In genomic region chr16:62729846-62730245, GRCm38 (mm10) we compare ENCODE assay signal across 28 mouse cellular contexts. TPM values are rescaled to one million over a fixed set of nuclear protein-coding genes. Genes with fewer than 3 reads are reported as not detected.
DNase-seq lines count a peak whose midpoint lies in the region; TF ChIP-seq lines count a peak whose summit lies in the region.
"Had no signal": no experiment of that assay in that cellular context is flagged by ENCODE, and none has a peak within 500 bp of the region (broad histone marks: within the 10 kb centered on the region; RNA-seq: fewer than 3 reads in every experiment).

No protein-coding gene starts in this region.

- no peak overlapping the region for H3K4me3 ChIP-seq in layer of hippocampus, adult 2 months
- H3K4me3 ChIP-seq: embryonic facial prominence, embryonic 13.5 days; erythroblast, embryonic 14.5 days; forebrain, embryonic 12.5 days; hindbrain, embryonic 13.5 days; limb, embryonic 13.5 days; liver, embryonic 12.5 days; megakaryocyte, embryonic 14.5 days had no signal

- peak overlapping the region; percentile 20; the same call in 1 of the 2 replicates for H3K27ac ChIP-seq in layer of hippocampus, adult 2 months
- H3K27ac ChIP-seq: embryonic facial prominence, embryonic 13.5 days; forebrain, embryonic 12.5 days; hindbrain, embryonic 13.5 days; limb, embryonic 13.5 days; liver, embryonic 12.5 days; stomach, postnatal 0 days had no signal

- TF ChIP-seq CTCF in layer of hippocampus, adult 2 months (conservative IDR thresholded peaks at IDR 0.05) = no peak

- DNase-seq in layer of hippocampus, adult 2 months (ENCODE audit: low spot score in 2 of 2) = no peak
- no peak for DNase-seq in layer of hippocampus, postnatal 14 days (ENCODE audit: low spot score in 2 of 2)
- peak; percentile 25 for DNase-seq in right cerebral cortex, adult 18-20 months
- no peak for DNase-seq in right cerebral cortex, postnatal 10 days (ENCODE audit: low spot score in 2 of 2)
- DNase-seq in brain, adult 2 months (ENCODE audit: low read depth, low spot score) = peak; percentile 43
- DNase-seq in left cerebral cortex, adult 11 months (ENCODE audit: low spot score) = no peak
- no peak for DNase-seq in kidney, adult 8-10 months
- DNase-seq: adrenal gland, postnatal 25 days; B cell, adult 2 months; cerebellum, adult 18-20 months; cerebellum, postnatal 10 days; gastrocnemius, postnatal 25 days; heart, postnatal 4 days; kidney, adult 9 months; kidney, postnatal 10 days; lung, adult 18-20 months; lung, postnatal 4 days; right cerebral cortex, postnatal 4 days; thymus, adult 18-20 months; thymus, postnatal 25 days had no signal

RNA-seq across cellular contexts. Expression of gene Nsun3, which starts 56.8 kb away (rescaled TPM):
- total RNA-seq in layer of hippocampus, adult 2 months (2021) = 10 to 100 TPM; 10.4 to 12.0 TPM
- total RNA-seq in layer of hippocampus, postnatal 14 days (2021) = 10 to 100 TPM; 10.3 to 14.8 TPM

Comparison
In these comparisons a context has a peak if more than half of its experiments do, and no peak if none do; other contexts are left out.
1. DNase-seq: peak in right cerebral cortex, adult 18-20 months (single experiment) and brain, adult 2 months (single experiment); none in layer of hippocampus, adult 2 months (0 of 2), layer of hippocampus, postnatal 14 days (0 of 2), right cerebral cortex, postnatal 10 days (0 of 2), left cerebral cortex, adult 11 months (single experiment) and kidney, adult 8-10 months (0 of 2).